In the genomic region with DNA sequence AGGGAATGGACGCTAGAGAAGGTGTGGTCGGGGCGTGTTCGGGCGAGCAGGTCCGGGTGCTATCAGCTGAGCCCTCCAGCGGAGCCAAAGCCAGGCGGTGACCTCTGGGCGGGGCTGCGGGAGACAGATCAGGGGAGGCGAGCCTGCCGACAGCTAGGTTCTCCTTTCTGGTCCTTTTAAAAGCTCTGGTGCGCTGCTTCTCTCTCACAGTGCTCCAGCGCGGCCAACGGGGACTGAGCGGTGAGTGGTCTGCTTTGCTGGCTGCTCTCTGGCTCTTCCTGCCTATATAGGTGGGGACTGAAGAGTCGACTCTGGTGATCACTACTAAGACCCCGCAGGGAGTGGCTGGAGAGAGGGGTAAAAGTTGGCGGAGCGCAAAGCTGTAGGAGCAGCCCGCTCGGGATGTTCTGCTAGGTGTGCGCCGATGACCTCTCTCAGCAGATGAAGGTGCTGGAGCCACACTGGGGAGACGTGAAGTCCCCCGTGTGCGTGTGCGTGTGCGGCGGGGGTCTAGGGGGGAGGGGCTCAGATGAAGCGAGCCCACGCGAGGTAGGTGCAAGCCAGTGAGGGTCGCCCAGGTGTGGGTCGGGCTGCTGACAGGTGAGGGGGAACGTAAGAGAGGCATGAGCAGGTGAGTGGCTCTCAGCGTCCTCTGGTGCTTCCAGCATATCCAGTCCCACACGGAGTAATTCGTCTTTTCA, we compare ENCODE assay signal across 8 mouse cellular contexts. TPM values are rescaled to one million over a fixed set of nuclear protein-coding genes. Genes with fewer than 3 reads are reported as not detected.
DNase-seq lines count a peak whose midpoint lies in the region; ATAC-seq lines count a peak whose summit lies in the region.

No protein-coding gene starts in this region.

- ATAC-seq in embryonic facial prominence, embryonic 15.5 days (ENCODE audit: insufficient number of reproducible peaks, low FRiP score, low TSS enrichment, low read depth): 0 out of 2 replicates have a peak, but pooled peaks have one; percentile 36
- ATAC-seq in activated CD4-positive, CD25-positive, alpha-beta regulatory T cell, adult 4 months: no peak

- peak; percentile 66 for DNase-seq in 3T3-L1 (ENCODE audit: low read depth, low spot score)
- DNase-seq in NIH3T3 (ENCODE audit: low read depth): peak; percentile 26
- peak; percentile 74 to 78 for DNase-seq in heart, postnatal 10 days
- peak; percentile 52 for DNase-seq in limb, embryonic 10.5 days (ENCODE audit: low spot score)
- peak; percentile 33 for DNase-seq in mesoderm, embryonic 11.5 days (ENCODE audit: low read depth, low spot score)
- DNase-seq in layer of hippocampus, adult 9-10 months (ENCODE audit: low spot score): no peak

- no peaks in the 10 kb centered on the region for H3K36me3 ChIP-seq in embryonic facial prominence, embryonic 15.5 days
- H3K36me3 ChIP-seq in limb, embryonic 10.5 days: no peaks in the 10 kb centered on the region

- WGBS in embryonic facial prominence, embryonic 15.5 days: under 1% methylated on average over 40 of the region's 40 CpGs
- under 1% methylated on average over 40 of the region's 40 CpGs for WGBS in limb, embryonic 10.5 days

- H3K4me1 ChIP-seq in embryonic facial prominence, embryonic 15.5 days: peaks cover 21% of the 10 kb centered on the region
- peaks cover 31% of the 10 kb centered on the region for H3K4me1 ChIP-seq in limb, embryonic 10.5 days

- H3K4me2 ChIP-seq in embryonic facial prominence, embryonic 15.5 days (replicated peaks): peak overlapping the region; percentile 84

- peak overlapping the region; percentile 41 for H3K4me3 ChIP-seq in embryonic facial prominence, embryonic 15.5 days (replicated peaks)
- H3K4me3 ChIP-seq in limb, embryonic 10.5 days: peak overlapping the region; percentile 38

- H3K9ac ChIP-seq in embryonic facial prominence, embryonic 15.5 days: peak overlapping the region; percentile 12

- peaks cover 60% of the 10 kb centered on the region for H3K27me3 ChIP-seq in embryonic facial prominence, embryonic 15.5 days
- peaks cover 77% of the 10 kb centered on the region for H3K27me3 ChIP-seq in limb, embryonic 10.5 days (ENCODE audit: low read depth, poor library complexity, severe bottlenecking)

- no peak overlapping the region for H3K27ac ChIP-seq in embryonic facial prominence, embryonic 15.5 days (replicated peaks)
- H3K27ac ChIP-seq in limb, embryonic 10.5 days: no peak overlapping the region

- H3K9me3 ChIP-seq in embryonic facial prominence, embryonic 15.5 days (replicated peaks): no peaks in the 10 kb centered on the region
- H3K9me3 ChIP-seq in limb, embryonic 10.5 days (replicated peaks): no peaks in the 10 kb centered on the region

- intact Hi-C loops in heart, postnatal 10 days (cut with DNase I): loop anchor here (2.0 kb wide), 1 partner anchor 72 kb away; no protein-coding TSS in a partner anchor

RNA-seq across cellular contexts. Expression of a gene that starts 0.7 kb away (rescaled TPM):
- polyA plus RNA-seq in embryonic facial prominence, embryonic 15.5 days (2015; fragmentation: Nextera tagmentation; extraction: Ambion mirVana): 9.2 and 11.0 TPM in 2 replicates
- 10 to 100 TPM; 25.4 to 26.5 TPM for total RNA-seq in heart, postnatal 10 days (2021)
- 5.0 and 5.2 TPM in 2 replicates for polyA plus RNA-seq in limb, embryonic 10.5 days (2016; fragmentation: Nextera tagmentation; extraction: Ambion mirVana)
- polyA plus RNA-seq in activated CD4-positive, CD25-positive, alpha-beta regulatory T cell, adult 4 months (2017; shearing (Covaris generic)): under 1 TPM in 1 of 2 experiments, not detected in 1; 0.41 TPM
